Mouse (Mus musculus): ENCODE results near the gene Nxf1.
"Not testable (repeated sequence)": the region's sequence is repeated elsewhere in the genome, so short reads cannot be mapped to it uniquely, and the experiment has no call there.

The Nxf1 gene

DNA sequence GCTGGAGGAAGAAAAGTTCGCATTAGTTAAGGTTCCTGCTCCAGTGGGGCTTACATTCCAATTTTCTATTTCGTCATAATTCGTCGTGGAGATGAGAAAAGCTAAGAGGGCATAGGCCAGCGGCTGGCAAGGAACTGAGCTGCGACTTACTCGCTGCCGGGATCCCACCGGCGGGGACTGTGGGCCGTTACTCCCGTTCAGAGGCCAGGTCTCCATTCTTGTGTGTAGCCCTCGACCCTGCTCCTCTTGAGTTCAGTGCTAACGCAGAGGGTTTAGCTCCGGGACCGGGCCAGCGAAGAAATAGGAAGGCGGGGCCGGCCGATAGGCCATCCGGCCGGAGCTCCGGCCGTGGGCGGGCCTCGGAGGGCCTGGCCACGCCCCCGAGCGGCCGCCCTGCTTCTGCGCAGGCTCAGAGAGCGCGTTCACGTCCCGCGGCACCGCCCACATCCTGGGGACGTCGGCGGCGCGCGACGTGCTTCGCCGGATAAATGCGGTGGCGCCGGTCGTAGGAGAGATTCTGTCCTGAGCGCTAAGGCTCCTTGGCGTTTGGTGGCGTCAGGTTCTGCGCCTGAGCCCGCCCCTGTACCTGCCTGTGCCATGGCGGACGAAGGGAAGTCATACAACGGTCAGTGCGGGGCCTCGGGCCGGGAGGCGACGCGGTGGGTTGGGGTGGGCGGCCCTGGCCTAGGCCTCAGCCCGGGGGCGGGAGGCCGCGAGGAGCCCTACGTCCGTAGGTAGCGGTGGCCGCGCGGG lies at the start of gene Nxf1:
Nxf1 (plus strand) TSS at position 439 of the 753 bp plus-strand sequence.
- peak; percentile 92 for DNase-seq (ENCODE audit: low spot score)

- DNase-seq (ENCODE audit: low spot score), result no peak
Observed at GRCm38 (mm10) chr19:8708954-8709353, 47.9 kb upstream of the Nxf1 start.

DNA sequence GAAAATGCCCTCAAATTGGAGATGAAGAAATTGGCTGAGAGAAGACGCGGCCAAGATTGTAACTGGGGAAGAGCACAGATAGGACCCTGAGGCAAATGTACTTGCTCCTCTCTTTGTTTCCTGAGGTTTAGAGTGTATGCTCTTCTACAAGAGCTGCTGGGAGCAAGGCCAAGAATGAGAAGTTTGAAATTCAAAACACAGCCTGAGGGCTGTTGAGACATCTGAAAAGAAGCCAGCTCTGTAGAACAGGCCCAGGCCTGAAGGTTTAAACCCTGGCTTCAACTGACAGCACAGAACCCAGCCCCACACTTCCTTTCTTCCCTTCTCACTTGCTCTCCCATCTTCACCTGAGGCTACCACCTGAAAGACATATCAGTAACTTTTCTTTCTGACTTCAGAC lies 46.8 kb upstream of the Nxf1 start:
- no peak for DNase-seq (ENCODE audit: low spot score)

GRCm38 (mm10) chr19:8711506-8711905 lies 45.4 kb upstream of the Nxf1 start:
- no peak for DNase-seq (ENCODE audit: low spot score)

- DNase-seq (ENCODE audit: low spot score), result no peak
Observed at GRCm38 (mm10) chr19:8711949-8712869, 44.7 kb upstream of the Nxf1 start.

DNA sequence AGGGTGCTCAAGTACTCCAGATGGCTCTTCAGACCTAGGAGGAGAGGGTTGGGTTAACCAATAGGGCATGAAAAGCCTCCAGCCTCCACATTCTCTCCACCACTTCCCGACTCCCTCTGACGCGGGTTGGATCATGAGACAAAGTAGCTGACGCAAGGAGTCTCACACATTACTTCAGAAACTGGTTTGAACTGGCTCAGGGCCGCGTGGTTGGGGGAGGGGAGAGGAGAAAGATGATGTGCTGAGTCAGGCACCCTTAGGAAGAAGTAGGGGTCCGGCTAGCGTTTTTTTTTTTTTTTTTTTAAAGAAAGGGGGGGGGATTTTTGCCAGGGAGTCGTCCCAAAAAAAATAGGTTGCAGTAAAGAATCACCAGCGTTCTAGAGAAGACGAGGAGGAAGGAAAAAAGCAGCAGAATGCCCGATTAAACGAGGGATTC lies 44.0 kb upstream of the Nxf1 start:
- peak; percentile 88 for DNase-seq (ENCODE audit: low spot score)

- DNase-seq (ENCODE audit: low spot score), result peak; percentile 86
Observed at GRCm38 (mm10) chr19:8713306-8713996, 43.4 kb upstream of the Nxf1 start.

- no peak for DNase-seq (ENCODE audit: low spot score)
Observed at GRCm38 (mm10) chr19:8713997-8714652, 42.7 kb upstream of the Nxf1 start.

DNA sequence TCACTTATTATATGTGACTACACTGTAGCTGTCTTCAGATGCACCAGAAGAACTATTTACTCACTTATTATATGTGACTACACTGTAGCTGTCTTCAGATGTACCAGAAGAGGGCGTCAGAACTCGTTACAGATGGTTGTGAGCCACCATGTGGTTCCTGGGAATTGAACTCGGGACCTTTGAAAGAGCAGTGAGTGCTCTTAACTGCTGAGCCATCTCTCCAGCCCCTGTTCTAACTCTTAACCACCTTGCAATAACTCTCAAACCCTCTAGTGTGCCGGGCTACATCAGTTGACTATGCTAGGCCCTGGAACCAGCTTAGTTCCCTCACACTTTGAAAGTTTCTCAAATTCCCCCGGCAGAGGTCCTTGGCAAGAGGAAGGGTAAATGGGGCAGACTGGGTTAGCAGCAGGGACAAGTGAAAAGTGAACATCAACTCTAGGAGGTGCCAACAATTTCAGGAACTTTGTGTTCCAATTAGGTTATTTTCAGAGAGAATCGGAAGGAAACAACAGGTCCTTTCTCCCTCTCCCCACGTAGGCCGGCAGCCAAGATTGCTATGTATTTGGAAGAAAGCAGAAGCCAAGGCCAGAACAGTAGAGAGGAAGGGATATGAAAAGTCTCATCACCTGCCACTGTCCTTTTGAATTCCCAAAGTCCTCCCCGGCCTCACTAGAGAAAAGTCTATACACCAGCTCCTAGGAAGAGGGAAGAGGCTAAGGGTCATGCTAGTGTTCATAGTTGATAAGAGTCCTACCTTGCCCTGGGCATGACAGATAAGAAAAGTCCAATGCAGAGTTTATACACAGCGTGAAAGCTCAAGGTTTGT lies 42.0 kb upstream of the Nxf1 start:
- DNase-seq (ENCODE audit: low spot score), result peak; percentile 92

DNA sequence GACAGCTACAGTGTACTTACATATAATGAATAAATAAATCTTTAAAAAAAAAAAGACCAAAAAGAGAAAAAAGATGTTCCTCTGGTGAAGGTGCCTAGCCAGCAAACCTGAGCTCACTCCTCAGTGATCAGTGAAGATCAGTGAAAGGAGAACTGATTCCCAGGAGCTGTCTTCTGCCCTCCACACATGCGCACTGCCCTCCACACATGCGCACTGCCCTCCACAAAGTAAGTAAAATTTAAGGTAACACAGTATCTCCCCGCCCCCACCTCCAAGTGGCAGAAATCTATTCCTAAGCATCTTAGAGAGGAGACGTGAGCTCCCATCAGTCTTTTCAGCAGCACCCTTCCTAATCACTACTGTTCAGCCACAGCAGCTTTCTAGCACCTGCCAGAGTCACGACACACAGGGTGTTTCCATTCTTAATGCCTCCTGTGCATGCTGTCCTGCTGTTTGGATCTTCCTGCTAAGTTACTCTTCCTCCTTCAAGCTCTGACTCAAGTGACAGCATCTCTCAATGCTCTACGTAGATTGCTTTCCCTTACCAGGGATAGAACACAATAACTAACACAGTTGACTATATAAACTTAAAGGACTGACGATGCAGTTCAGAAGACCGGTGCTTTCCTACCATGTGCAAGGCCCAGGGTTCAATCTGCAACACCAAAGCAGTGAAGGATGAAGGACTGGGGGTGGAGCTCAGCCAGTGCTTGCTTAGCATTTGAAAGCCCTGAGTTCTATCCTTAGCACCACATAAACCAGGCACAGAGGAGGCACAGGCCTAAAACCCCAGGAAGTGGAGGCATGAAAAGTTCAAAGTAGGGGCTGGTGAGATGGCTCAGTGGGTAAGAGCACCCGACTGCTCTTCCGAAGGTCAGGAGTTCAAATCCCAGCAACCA lies 40.8 kb upstream of the Nxf1 start:
- DNase-seq (ENCODE audit: low spot score), result no peak

DNA sequence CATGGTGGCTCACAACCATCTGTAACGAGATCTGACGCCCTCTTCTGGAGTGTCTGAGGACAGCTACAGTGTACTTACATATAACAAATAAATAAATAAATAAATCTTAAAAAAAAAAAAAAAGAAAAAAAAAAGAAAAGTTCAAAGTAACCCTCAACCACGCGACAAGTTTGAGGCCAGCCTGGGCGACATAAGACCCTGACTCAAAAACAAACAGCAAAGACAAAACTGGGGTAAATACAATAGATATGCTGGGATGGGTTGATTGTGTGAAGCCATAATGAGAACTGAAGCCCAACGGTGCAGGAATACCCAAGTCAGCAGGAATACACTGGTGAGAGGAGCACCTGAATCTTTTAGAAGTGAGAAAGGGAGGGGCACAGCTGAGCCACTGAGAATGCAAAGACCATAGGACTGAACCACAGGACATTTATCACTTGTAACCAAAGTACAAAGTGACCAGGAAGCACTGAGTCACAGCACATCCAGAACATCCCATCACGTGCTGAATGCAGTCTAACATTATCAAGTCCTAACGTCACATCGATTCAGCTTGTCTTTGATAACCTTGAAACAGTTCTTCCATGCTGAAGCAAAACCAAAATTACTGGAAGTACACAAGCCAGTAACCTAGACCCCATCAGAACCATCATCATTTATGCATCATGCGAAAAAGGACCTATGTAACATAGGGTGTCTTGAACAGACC lies 40.0 kb upstream of the Nxf1 start:
- DNase-seq (ENCODE audit: low spot score), result no peak

GRCm38 (mm10) chr19:8718357-8718756 lies 38.5 kb upstream of the Nxf1 start:
- DNase-seq (ENCODE audit: low spot score), result peak; percentile 82

- not testable (repeated sequence) for DNase-seq (ENCODE audit: low spot score)
Observed at GRCm38 (mm10) chr19:8719037-8719436, 37.8 kb upstream of the Nxf1 start.

GRCm38 (mm10) chr19:8721378-8721777 lies 35.5 kb upstream of the Nxf1 start:
- DNase-seq (ENCODE audit: low spot score), result no peak

GRCm38 (mm10) chr19:8722021-8722420 lies 34.9 kb upstream of the Nxf1 start:
- DNase-seq (ENCODE audit: low spot score), result no peak

- no peak for DNase-seq (ENCODE audit: low spot score)
Observed at GRCm38 (mm10) chr19:8722559-8722906, 34.3 kb upstream of the Nxf1 start.

DNA sequence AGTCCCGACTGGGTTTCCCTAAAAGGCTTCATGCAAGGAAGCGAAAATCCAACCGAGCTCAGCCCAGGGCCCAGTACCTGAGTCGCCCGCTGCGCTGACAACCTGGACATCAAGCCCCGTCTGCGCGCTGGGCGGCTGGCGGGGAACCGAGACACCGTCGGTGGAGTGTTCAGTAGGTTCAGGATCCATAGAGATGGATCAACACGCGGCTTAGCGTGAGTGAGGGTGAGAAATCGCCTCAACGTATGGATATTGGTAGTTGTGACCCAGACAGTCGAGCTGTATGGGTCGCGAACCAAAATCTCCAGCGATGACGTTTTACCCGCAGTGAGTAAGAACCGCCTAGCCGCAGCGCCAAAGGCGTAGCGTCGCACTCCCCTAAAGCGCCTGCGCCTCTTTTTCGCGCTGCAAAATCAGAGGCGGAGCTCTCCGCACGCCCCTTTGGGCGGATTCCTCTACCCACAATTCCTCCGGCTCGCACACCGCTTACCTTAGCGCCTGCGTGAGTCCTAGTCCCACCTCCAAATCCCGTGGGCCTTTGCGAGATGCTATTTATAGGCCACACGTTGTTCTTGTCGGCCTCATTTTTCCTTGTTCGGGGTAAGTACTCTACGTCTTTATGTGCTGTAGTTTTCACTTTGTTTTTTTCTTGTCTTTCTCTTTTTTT lies 33.8 kb upstream of the Nxf1 start, which contains the start of gene Slc3a2:
Slc3a2 (minus strand) TSS at position 463 of the 667 bp plus-strand sequence.
- DNase-seq (ENCODE audit: low spot score), result peak; percentile 97

DNA sequence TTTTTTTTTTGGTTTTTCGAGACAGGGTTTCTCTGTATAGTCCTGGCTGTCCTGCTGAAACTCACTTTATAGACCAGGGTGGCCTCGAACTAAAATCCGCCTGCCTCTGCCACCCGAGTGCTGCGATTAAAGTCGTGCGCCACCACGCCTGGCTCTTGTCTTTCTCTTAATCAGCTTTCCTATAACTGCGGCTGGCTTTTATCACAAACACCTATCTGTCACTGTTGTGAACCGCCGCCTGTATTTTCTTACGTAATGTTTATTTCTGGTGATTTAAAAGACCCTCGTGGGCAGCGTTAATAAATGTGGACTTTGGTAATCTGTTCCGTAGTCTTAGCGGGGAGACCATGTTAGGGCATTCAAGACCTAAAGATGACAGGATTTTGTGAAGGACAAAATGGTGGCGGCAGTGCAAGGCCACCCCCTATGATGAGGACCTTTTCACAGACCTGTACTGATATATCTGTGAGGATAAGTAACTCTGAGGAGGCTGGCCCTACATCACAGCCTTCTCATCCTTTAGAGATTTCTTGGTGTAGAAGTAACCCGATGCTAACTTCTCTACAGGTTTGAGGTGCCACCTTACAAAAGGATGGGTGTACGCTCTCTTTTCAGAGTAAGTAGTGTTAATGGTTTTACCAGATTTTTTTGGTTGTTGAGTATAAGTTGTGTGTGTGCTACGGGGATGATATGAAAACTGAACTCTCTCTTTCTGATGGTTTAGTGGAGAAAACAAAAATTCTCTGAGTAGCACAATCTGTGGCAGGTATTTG lies 33.1 kb upstream of the Nxf1 start:
- no peak for DNase-seq (ENCODE audit: low spot score)

All from c-Kit-positive CD71-positive TER-119-positive erythroid progenitor cells, embryonic 14.5 days (primary cell).